Mouse (Mus musculus) inflammation-experienced regulatory T-cells, adult 6 months (primary cell): Measurements from ENCODE around the gene Slc4a2. TPM values are rescaled to one million over a fixed set of nuclear protein-coding genes. Genes with fewer than 3 reads are reported as not detected.

Experiments
- ATAC-seq: one replicate; pipeline ENCODE4 v1.8.0; 2017
- polyA plus RNA-seq, 3 experiments: library from polyadenylated mRNA; unstranded; fragments of 100-300 nt; shearing (Covaris generic); gene quantifications; one replicate each; pipeline ENCODE4 v1.2.1; 2017

Gene Slc4a2
- polyA plus RNA-seq, result 10 to 100 TPM; 11.4 to 17.1 (median 12.4) TPM

GRCm38 (mm10) chr5:24423129-24424003, at the start of gene Slc4a2, which contains the start of gene Cdk5:
TSS of gene Slc4a2 (plus strand) at chr5:24423837.
TSS of gene Cdk5 (minus strand) at chr5:24423530.
- peak; percentile 95 for ATAC-seq

- ATAC-seq, result no peak
These were observed 49.4 kb upstream of the Slc4a2 start for GRCm38 (mm10) chr5:24374216-24374615.

- no peak for ATAC-seq
These were observed 48.8 kb upstream of the Slc4a2 start for GRCm38 (mm10) chr5:24374666-24375328.

GRCm38 (mm10) chr5:24378700-24379099, 44.9 kb upstream of the Slc4a2 start:
- ATAC-seq, result no peak

- ATAC-seq, result no peak
These were observed 44.1 kb upstream of the Slc4a2 start for GRCm38 (mm10) chr5:24379501-24379900.

GRCm38 (mm10) chr5:24380499-24380898, 43.1 kb upstream of the Slc4a2 start:
- ATAC-seq, result no peak

- ATAC-seq, result no peak
These were observed 42.2 kb upstream of the Slc4a2 start for GRCm38 (mm10) chr5:24381486-24381885.

GRCm38 (mm10) chr5:24381988-24382387, 41.6 kb upstream of the Slc4a2 start:
- ATAC-seq, result no peak

- ATAC-seq, result peak; percentile 82
These were observed 40.4 kb upstream of the Slc4a2 start for GRCm38 (mm10) chr5:24383026-24383859.

- ATAC-seq, result peak; percentile 27
These were observed 39.2 kb upstream of the Slc4a2 start for GRCm38 (mm10) chr5:24384407-24384806.

- ATAC-seq, result no peak
These were observed 38.3 kb upstream of the Slc4a2 start for GRCm38 (mm10) chr5:24385374-24385773.

- ATAC-seq, result no peak
These were observed 37.6 kb upstream of the Slc4a2 start for GRCm38 (mm10) chr5:24385887-24386550.

- peak; percentile 17 for ATAC-seq
These were observed 36.1 kb upstream of the Slc4a2 start for GRCm38 (mm10) chr5:24387264-24388241.

- no peak for ATAC-seq
These were observed 35.3 kb upstream of the Slc4a2 start for GRCm38 (mm10) chr5:24388246-24388915.

GRCm38 (mm10) chr5:24389011-24389657, 34.5 kb upstream of the Slc4a2 start:
- ATAC-seq, result peak; percentile 42

- no peak for ATAC-seq
These were observed 34.0 kb upstream of the Slc4a2 start for GRCm38 (mm10) chr5:24389658-24390020.

GRCm38 (mm10) chr5:24391864-24392263, 31.8 kb upstream of the Slc4a2 start, which contains the start of gene Atg9b:
TSS of gene Atg9b (minus strand) at chr5:24392143.
- ATAC-seq, result no peak

- ATAC-seq, result no peak
These were observed 30.9 kb upstream of the Slc4a2 start for GRCm38 (mm10) chr5:24392724-24393123.

GRCm38 (mm10) chr5:24393392-24393997, 30.1 kb upstream of the Slc4a2 start, which contains the start of gene Abcb8:
TSS of gene Abcb8 (plus strand) at chr5:24393663.
- peak; percentile 58 for ATAC-seq
